Mouse (Mus musculus): ENCODE measurements around the gene E2f4.

The E2f4 gene

DNA sequence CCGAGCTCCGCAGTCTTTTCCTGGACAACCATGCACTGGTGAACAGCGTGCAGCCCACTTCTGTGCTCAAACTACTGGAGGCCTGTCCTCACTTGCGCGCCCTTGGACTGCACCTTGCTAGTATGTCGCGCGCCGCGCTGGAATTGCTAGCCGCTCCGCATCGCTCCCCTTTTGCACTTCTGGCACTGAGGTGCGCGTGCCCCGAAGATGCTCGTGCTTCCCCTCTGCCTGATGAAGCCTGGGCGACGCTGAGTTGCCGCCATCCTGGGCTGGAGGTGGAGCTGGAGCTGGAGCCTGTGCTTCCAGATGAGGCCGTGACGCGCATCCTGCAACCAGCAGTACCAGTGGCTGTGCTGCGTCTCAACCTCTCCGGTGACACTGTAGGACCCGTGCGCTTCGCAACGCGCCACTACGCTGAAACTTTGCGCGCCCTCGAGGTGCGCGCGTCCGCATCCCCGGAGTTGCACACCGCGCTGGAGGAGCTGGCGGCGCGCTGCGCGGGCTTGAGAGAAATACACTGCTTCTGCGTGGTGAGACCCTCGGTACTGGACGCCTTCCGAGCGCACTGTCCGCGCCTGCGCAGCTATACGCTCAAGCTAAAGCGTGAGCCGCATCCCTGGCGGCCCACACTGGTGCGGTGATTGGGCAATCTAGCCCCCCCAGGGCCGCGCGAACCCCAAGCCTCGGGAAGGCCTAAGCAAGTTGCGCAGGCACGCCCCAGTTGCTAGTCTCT is 29.0 kb upstream of the E2f4 start:
- in situ Hi-C loops (cut with MboI, MseI), result loop anchor here (25.0 kb wide), 1 partner anchor 631 kb away; the partner anchor contains the start of genes Ciao2b and Rrad

DNA sequence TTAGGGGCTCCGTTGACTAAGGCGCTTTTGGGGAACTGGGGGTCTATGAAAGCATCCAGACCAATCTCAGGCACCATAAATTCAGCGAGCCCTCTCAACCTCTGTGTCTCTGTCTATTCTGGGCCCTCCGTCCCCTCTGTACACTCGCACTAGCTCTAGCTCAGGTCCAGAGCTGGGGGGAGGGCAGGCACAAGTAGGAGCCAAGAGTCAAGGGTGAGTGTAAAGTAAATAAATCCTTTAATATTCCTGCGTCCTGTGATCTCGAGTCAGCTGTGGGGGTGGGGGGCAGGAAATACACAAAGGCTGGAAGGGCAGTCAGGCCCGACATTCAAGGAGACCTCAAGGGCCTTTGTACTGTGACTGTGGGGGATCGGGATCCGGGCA is 28.4 kb upstream of the E2f4 start:
- in situ Hi-C loops (cut with MboI, MseI), result loop anchor here (25.0 kb wide), 1 partner anchor 632 kb away; the partner anchor contains the start of genes Ciao2b and Rrad

- in situ Hi-C loops (cut with MboI, MseI), result loop anchor here (25.0 kb wide), 1 partner anchor 632 kb away; the partner anchor contains the start of genes Ciao2b and Rrad
Observed at GRCm38 (mm10) chr8:105269461-105269947, 28.0 kb upstream of the E2f4 start, which contains the start of gene Hsf4. Gene Hsf4 (plus strand): TSS chr8:105269801.

DNA sequence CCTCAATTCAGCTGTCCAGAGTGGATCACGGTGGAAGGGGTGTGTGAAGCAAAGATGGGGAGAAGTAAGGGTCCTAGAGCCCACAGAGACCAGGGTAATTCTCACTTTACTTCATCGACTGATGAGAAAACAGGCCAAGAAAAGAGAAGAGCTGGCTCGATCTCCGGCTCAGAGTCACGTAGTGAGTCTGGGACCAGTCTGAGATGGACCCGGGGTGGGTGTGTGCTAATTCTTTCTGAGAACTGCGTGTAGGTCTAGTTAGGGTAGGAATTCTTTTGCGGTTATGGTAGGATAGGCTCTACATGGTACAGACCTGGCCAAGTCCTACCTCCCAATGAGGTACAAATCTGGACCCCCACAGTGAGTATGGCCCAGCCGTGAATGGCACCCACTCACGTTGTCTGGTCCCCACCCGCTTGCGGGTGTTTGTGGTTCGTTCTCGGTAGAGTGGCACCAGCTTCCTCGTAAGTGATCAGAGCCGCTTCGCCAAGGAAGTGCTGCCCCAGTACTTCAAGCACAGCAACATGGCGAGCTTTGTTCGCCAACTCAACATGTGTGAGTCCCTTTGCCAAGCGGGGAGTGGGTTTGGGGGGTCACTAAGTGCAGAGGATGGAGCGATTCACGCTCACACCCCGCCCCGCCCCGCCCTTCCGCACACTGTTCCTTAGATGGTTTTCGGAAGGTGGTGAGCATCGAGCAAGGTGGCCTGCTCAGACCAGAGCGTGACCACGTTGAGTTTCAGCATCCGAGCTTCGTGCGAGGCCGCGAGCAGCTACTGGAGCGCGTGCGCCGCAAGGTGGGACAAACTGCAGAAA is 27.2 kb upstream of the E2f4 start:
- in situ Hi-C loops (cut with MboI, MseI), result loop anchor here (25.0 kb wide), 1 partner anchor 633 kb away; the partner anchor contains the start of genes Ciao2b and Rrad

GRCm38 (mm10) chr8:105270916-105271186 is 26.6 kb upstream of the E2f4 start:
- in situ Hi-C loops (cut with MboI, MseI), result loop anchor here (25.0 kb wide), 1 partner anchor 634 kb away; the partner anchor contains the start of genes Ciao2b and Rrad

DNA sequence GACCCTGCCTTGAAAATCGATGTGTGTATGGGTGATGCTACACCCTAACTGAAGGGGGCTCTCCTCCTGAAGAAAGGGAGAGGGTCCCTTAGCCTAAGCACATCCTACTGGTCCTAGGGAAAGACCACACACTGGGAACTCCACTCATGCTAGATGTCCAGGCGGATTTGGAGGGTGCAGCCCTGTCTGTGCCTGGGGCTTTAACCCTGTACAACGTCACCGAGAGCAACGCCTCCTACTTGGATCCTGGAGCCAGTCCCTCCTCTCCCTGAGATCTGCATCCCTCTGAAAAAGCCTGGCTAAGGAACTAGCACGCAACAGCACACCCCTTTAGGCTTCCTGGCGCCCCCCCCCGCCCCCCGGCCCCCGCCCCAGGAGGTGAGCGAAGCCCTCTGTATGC is 22.1 kb upstream of the E2f4 start:
- in situ Hi-C loops (cut with MboI, MseI), result no loop called here

DNA sequence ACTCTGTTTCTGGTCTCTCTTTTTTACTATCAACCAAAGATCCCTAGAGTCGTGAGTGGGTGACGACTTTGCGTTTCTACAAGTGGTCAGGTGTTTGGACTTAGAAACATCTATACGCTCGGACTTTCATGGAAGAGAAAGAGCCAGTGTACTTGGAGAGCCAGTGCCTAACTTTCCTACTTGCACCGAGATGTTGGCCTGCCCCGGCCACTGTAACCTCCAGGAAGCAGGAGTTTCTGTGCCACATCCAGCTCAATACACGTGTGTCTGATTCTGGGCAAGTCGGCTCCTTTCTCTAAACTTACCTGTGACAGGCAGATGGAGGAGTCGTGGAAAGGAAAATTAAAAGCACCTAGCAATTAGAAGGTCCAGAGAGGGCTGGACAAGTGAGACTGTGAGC is 21.6 kb upstream of the E2f4 start, which contains the start of gene Nol3:
Gene Nol3 (plus strand): TSS at position 301 of the 400 bp plus-strand sequence.
- in situ Hi-C loops (cut with MboI, MseI), result no loop called here

DNA sequence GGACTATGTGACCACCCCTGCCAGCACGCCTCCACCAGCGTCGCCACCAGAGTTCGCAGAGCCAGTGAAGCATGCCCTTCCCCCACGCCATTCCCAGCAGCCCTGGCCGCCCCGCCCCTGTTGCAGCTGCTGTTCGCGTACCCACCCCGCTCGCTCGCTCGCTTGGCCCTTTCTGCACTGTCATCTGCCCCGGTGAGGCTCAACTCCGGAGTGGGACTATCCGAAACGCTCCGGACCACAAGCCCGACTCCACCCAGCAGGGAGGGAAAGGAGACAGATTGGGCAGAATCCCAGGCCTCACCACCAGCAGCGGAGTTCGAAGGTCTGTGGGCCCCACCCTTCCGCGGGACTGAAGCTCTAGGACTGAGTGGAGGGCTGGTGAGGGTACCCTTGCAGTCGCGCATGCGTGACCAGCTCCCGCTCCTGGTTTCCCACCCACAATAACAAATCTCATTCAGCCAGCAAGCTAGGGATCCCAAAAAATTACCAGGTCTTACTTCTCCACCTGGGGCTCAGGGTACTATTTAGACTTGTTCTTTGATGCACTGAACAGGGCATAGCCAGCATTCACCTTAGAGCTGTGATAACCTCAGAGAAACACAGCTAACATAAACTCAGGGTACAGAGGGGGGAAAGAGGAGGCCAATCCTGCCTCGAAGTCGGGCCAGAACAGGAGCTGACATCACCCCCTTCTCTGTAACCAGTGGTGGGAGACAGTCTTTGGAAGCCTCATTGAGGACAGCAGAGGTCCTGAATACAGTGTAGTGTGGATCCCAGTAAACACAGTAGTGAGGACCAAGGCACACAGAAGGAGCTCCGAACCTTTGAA is 21.0 kb upstream of the E2f4 start:
- in situ Hi-C loops (cut with MboI, MseI), result no loop called here

DNA sequence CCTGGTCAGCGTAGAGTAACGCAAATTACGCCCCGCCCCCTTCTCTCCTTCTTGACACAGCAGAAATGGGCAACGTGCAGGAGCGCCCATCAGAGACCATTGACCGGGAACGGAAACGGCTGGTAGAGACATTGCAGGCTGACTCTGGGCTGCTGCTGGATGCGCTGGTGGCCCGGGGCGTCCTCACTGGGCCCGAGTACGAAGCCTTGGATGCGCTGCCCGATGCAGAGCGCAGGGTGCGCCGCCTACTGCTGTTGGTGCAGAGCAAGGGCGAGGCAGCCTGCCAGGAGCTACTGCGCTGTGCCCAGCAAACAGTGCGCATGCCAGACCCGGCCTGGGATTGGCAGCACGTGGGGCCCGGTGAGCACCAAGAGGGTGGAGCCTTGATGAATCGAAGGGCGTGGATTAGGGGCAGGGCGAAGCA is 18.5 kb upstream of the E2f4 start:
- in situ Hi-C loops (cut with MboI, MseI), result no loop called here

- in situ Hi-C loops (cut with MboI, MseI), result no loop called here
Observed at GRCm38 (mm10) chr8:105280567-105280966, 16.9 kb upstream of the E2f4 start.

DNA sequence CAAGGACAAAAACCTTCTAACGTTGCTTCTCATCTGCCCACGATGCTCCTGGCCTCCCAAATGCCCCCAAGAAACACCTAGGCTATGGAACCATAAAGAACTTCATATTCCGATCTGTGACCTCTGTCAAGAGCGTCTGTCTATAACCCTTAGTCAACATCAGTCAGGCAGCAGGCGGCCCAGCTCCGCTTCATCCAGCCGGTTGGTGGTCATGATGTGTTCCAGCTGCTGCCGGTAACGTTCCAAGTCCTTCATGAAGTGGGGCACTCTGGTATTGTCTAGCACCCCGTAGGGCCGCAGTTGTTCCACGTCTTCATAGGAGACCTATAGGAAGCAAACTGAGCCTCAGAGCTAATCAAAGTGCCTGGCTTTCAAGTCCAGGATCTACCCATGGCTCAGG is 15.6 kb upstream of the E2f4 start:
- in situ Hi-C loops (cut with MboI, MseI), result no loop called here

DNA sequence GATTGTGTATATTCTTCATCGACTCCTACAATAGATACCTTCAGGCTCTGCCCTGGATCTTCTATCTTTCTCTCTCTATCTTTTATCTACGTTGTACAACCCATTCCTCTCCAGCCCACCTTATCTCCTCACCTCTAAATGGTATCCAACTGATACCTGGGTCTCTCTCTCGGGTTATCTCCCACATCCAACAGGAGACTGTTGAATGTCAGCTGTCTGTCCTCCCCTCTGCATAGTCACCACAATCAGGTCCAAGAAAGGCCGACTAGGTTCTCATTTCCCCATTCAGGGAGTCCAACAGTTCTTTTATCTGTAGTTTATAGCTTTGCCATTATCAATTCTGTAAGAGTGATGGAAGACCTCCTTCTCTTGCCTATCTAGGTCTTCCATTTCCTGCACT is 15.2 kb upstream of the E2f4 start:
- in situ Hi-C loops (cut with MboI, MseI), result no loop called here

GRCm38 (mm10) chr8:105283074-105283473 is 14.4 kb upstream of the E2f4 start:
- in situ Hi-C loops (cut with MboI, MseI), result no loop called here

DNA sequence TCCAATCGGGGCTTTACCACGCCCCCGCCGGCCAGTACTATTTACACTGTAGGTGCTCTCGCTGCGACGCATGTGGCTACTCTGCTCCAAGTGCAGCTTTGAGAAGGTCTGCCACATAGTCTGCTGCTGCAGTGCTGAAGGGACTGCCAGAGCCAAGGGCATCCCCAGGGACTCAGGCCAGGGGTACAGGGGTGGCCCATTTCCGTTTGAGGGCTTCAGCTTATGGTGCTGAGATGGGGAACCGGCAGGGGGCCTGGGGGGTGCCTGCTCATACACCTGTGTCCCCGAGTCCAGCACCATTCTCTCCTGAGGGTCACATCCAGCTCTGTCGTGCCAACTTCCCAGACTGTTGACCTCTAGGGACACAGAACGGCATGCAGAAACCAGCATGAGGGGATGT is 11.9 kb upstream of the E2f4 start:
- in situ Hi-C loops (cut with MboI, MseI), result no loop called here

GRCm38 (mm10) chr8:105286907-105287306 is 10.6 kb upstream of the E2f4 start:
- in situ Hi-C loops (cut with MboI, MseI), result no loop called here

GRCm38 (mm10) chr8:105288231-105288630 is 9.2 kb upstream of the E2f4 start:
- in situ Hi-C loops (cut with MboI, MseI), result no loop called here

DNA sequence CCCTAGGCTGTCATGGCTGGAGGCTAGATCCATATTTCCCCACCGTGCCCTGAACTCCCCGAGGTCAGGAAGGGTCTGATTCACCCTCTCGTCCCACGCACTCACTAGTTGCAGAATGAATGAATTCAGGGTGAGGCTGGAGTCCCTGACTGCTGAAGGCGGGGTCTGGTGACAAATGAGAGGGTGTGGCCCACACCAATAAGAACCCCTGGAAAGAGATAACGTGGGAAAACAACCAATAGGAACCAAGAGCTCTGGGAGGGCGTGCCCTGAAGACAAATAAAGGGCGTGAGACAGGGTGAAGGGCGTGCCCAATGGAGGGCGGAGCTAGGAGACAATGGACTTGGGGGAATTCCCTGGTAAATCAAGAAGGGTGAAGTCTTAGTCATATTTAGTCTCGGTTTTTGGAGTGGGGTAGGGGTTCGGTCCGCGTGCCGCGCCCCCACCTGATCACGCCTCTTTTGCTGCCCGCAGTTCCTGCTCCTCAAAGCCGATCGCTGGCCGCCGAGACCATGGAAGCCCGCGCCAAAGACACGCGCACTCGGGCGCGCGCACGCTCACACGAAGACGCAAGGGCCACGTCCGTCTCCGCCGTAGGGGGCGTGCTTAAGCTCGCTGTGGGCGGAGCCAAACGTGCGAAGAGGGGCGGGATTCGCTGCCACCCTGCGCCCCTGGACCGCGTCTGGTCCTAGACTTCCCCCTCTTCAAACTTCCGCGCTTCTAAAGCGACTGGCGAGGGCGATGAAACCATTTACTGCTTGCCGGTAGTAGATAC is 8.3 kb upstream of the E2f4 start:
- in situ Hi-C loops (cut with MboI, MseI), result no loop called here

GRCm38 (mm10) chr8:105289805-105290460 is 7.5 kb upstream of the E2f4 start, which contains the start of gene 4931428F04Rik:
Gene 4931428F04Rik (minus strand): TSS chr8:105289864.
- in situ Hi-C loops (cut with MboI, MseI), result no loop called here

DNA sequence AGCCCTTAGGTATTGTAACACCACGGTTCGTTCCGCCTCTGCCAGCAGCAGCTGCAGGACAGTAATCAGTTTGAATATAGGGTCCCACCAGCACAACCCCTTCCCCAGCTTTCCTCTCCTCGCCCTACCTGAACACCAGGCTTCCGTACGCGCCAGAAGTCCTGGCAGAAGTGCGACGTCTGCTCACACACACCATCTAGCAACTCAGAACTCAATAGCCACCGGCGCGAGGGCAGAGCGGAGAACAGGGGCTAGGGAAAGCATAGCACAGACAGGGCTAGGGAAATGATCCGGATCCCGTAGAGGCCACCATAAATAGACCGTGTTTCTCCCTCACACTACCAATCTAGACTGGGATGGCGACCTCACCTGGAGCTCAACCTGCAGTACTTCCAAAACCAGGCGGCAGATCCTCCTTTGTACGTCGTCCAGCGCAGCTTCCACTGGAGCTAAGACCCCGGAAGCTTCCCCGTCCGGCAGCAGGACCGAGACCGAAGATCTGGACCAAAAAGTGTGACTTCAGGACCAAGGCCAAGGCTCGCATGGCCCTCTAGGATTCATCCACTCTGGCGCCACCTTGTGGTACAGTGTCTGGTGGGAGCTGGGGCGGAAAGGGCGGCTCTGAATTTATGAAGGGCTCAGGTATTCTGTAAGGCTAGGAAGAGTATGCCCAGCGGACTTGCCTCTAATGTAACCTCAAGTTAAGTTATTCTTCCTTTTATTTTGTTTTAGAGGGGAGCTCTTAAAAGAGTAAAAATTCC is 6.7 kb upstream of the E2f4 start:
- in situ Hi-C loops (cut with MboI, MseI), result no loop called here
